Mouse (Mus musculus): ENCODE results near the gene Slc6a13. TPM values are rescaled to one million over a fixed set of nuclear protein-coding genes. Genes with fewer than 3 reads are reported as not detected.

Gene Slc6a13
- total and polyA plus RNA-seq, 3 experiments, result 9.6 to 17.4 (median 15.4) TPM

- dilution Hi-C loops (cut with MboI; ENCODE audit: extremely low pct_ligation_motif_present, extremely low pct_unique_long_range_greater_than_20kb, low sequenced_read_pairs), result no loop called here
- Histone ChIP-seq H3K4me3 (replicated peaks in 1 of 3; ENCODE audit: low read depth in 2 of 3, low read length in 2 of 3, poor library complexity in 1 of 3) (no peak overlapping the region), H3K9ac (ENCODE audit: insufficient read depth, low read depth) (no peak overlapping the region), H3K36me3 (replicated peaks in 1 of 2; ENCODE audit: control insufficient read depth in 1 of 2, insufficient read depth in 1 of 2, low read length in 1 of 2) (peaks cover 0 to 29% of the 10 kb centered on the region in 2 experiments), H3K4me1 (ENCODE audit: control insufficient read depth in 1 of 2, insufficient read depth in 2 of 2) (peaks cover 7 to 23% of the 10 kb centered on the region in 2 experiments), H3K27me3 (replicated peaks) (no peaks in the 10 kb centered on the region), H3K9me3 (replicated peaks; ENCODE audit: low read length) (peaks cover 5% of the 10 kb centered on the region), H3K4me2 (ENCODE audit: insufficient read depth, low read depth, poor library complexity, severe bottlenecking) (peak overlapping the region; percentile 45), H3K79me2 (replicated peaks; ENCODE audit: control insufficient read depth, extremely low read depth, insufficient read depth, poor library complexity, severe bottlenecking) (no peaks in the 10 kb centered on the region), H3K27ac (ENCODE audit: insufficient read depth, low read depth) (no peak overlapping the region)
- in situ Hi-C loops (cut with MboI; ENCODE audit: low pct_ligation_motif_present, low pct_unique_long_range_greater_than_20kb, low sequenced_read_pairs), result no loop called here
- DNase-seq (ENCODE audit: extremely low read depth), result no peak
- TF ChIP-seq JUND (conservative IDR thresholded peaks at IDR 0.05; ENCODE audit: low read depth, low read length) (no peak), ELF1 (IDR thresholded peaks at IDR 0.05; ENCODE audit: low read depth, low read length) (peak; percentile 62; the same call in 1 of the 2 replicates), IRF4 (IDR thresholded peaks at IDR 0.05; ENCODE audit: low read depth, low read length) (peak; percentile 61), USF2 (conservative IDR thresholded peaks at IDR 0.05; ENCODE audit: low read depth, low read length) (no peak), ETS1 (conservative IDR thresholded peaks at IDR 0.05; ENCODE audit: low read depth, low read length) (peak; percentile 31; the same call in 1 of the 2 replicates), BHLHE40 (IDR thresholded peaks at IDR 0.05; ENCODE audit: low read depth, low read length) (peak; percentile 22; the same call in 1 of the 2 replicates), E2F4 (IDR thresholded peaks at IDR 0.05; ENCODE audit: insufficient replicate concordance, low read depth, low read length) (no peak), MAX (IDR thresholded peaks at IDR 0.05; ENCODE audit: low read length) (no peak), HCFC1 (IDR thresholded peaks at IDR 0.05; ENCODE audit: low read depth, low read length) (no peak), CHD1 (IDR thresholded peaks at IDR 0.05; ENCODE audit: low read depth, low read length) (0 out of 2 replicates have a peak, but pooled peaks have one; percentile 69), TBP (conservative IDR thresholded peaks at IDR 0.05; ENCODE audit: low read depth, low read length) (no peak), TCF12 (IDR thresholded peaks at IDR 0.05; ENCODE audit: low read depth, low read length) (peak; percentile 39; the same call in 1 of the 2 replicates), MEF2A (IDR thresholded peaks at IDR 0.05; ENCODE audit: borderline replicate concordance, low read depth, low read length) (peak; percentile 52; the same call in 1 of the 2 replicates), ZKSCAN1 (IDR thresholded peaks at IDR 0.05; ENCODE audit: borderline replicate concordance, low read depth, low read length) (no peak), ZNF384 (IDR thresholded peaks at IDR 0.05; ENCODE audit: low read depth, low read length) (no peak), CHD2 (IDR thresholded peaks at IDR 0.05; ENCODE audit: low read length) (no peak), PAX5 (IDR thresholded peaks at IDR 0.05; ENCODE audit: low read length) (no peak), JUN (IDR thresholded peaks at IDR 0.05; ENCODE audit: insufficient read depth, low read depth, low read length) (no peak), MAZ (IDR thresholded peaks at IDR 0.05; ENCODE audit: low read depth, low read length) (no peak), POLR2AphosphoS2 (IDR thresholded peaks at IDR 0.05; ENCODE audit: low read depth, low read length) (no peak), CTCF (conservative IDR thresholded peaks at IDR 0.05 in 1 of 2, IDR thresholded peaks at IDR 0.05 in 1 of 2; ENCODE audit: low read depth in 2 of 2, low read length in 2 of 2) (no peak), NELFE (IDR thresholded peaks at IDR 0.05; ENCODE audit: low read depth, low read length) (no peak), NRF1 (IDR thresholded peaks at IDR 0.05; ENCODE audit: low read depth, low read length) (no peak), RCOR1 (conservative IDR thresholded peaks at IDR 0.05; ENCODE audit: low read depth, low read length) (no peak), ZMIZ1 (IDR thresholded peaks at IDR 0.05; ENCODE audit: low read depth, low read length) (no peak), MXI1 (IDR thresholded peaks at IDR 0.05; ENCODE audit: low read depth, low read length) (no peak), POLR2A (IDR thresholded peaks at IDR 0.05; ENCODE audit: low read depth, low read length) (no peak), GABPA (IDR thresholded peaks at IDR 0.05; ENCODE audit: insufficient replicate concordance, low read depth, low read length) (no peak), EP300 (IDR thresholded peaks at IDR 0.05; ENCODE audit: low read length) (0 out of 2 replicates have a peak, but pooled peaks have one; percentile 29), KAT2A (IDR thresholded peaks at IDR 0.05; ENCODE audit: insufficient replicate concordance, low read length) (no peak)
Measured at GRCm38 (mm10) chr6:121262004-121262403, 38.0 kb upstream of the Slc6a13 start.

Data from CH12.LX (cell line).